Mouse (Mus musculus) MEL (cell line): Measurements from ENCODE around the gene Iba57. TPM values are rescaled to one million over a fixed set of nuclear protein-coding genes. Genes with fewer than 3 reads are reported as not detected.

Source experiments
- DNase-seq: peaks from one replicate; pipeline ENCODE4 v3.0.0; 2011; ENCODE audit warnings: low read depth, low spot score
- H3K27ac ChIP-seq: 2 replicates; pipeline ENCODE4 v1.5.1; 2012; ENCODE audit warnings: low read depth, mild to moderate bottlenecking, control low read depth, low read length, moderate library complexity; ENCODE audit not compliant: control insufficient read depth
- H3K27me3 ChIP-seq, 2 experiments: fragments of 150-350 bp in 1 of 2; sonication (generic) in 1 of 2; 2 replicates each; pipeline ENCODE4 v1.6.1; 2012; ENCODE audit warnings: low read length in 2 of 2, mild to moderate bottlenecking in 2 of 2, improper control_type of control experiment in 1 of 2, moderate library complexity in 1 of 2; ENCODE audit not compliant: insufficient read depth in 2 of 2, control insufficient read depth in 1 of 2
- H3K36me3 ChIP-seq, 2 experiments: 2 replicates each; pipeline ENCODE4 v1.6.1; 2012 to 2014; ENCODE audit warnings: low read length in 2 of 2, improper control_type of control experiment in 1 of 2, inconsistent platforms in 1 of 2, mild to moderate bottlenecking in 1 of 2; ENCODE audit not compliant: insufficient read depth in 2 of 2, control insufficient read depth in 1 of 2
- H3K4me1 ChIP-seq, 2 experiments: fragments of 150-350 bp in 1 of 2; sonication (generic) in 1 of 2; 2 replicates each; pipeline ENCODE4 v1.6.1; 2012; ENCODE audit warnings: low read length in 2 of 2, improper control_type of control experiment in 1 of 2, mild to moderate bottlenecking in 1 of 2; ENCODE audit not compliant: insufficient read depth in 2 of 2, control insufficient read depth in 1 of 2
- H3K4me3 ChIP-seq, 2 experiments: fragments of 150-350 bp in 1 of 2; sonication (generic) in 1 of 2; 2 replicates each; pipeline ENCODE4 v1.5.1; 2012; ENCODE audit warnings: low read depth in 2 of 2, low read length in 2 of 2, mild to moderate bottlenecking in 2 of 2, moderate library complexity in 2 of 2, control low read depth in 1 of 2, improper control_type of control experiment in 1 of 2; ENCODE audit not compliant: control insufficient read depth in 1 of 2, insufficient read depth in 1 of 2
- H3K79me2 ChIP-seq: 2 replicates; pipeline ENCODE4 v1.6.1; 2012; ENCODE audit warnings: mild to moderate bottlenecking, low read length, moderate library complexity; ENCODE audit not compliant: control insufficient read depth, poor library complexity, insufficient read depth
- H3K9ac ChIP-seq: 2 replicates; pipeline ENCODE4 v1.6.1; 2012; ENCODE audit warnings: low read depth, mild to moderate bottlenecking, control low read depth, low read length, moderate library complexity; ENCODE audit not compliant: control insufficient read depth, poor library complexity, severe bottlenecking
- H3K9me3 ChIP-seq: fragments of 150-350 bp; sonication (generic); replicated peaks from 2 replicates; pipeline ENCODE4 v1.6.1; 2012; ENCODE audit warnings: mild to moderate bottlenecking, low read length, improper control_type of control experiment, moderate library complexity; ENCODE audit not compliant: insufficient read depth
- BHLHE40 ChIP-seq: IDR thresholded peaks from 2 replicates; pipeline ENCODE4 v1.6.1; 2012; ENCODE audit warnings: low read depth, mild to moderate bottlenecking, inconsistent platforms, low read length, improper control_type of control experiment, borderline replicate concordance
- EP300 ChIP-seq, 2 experiments: IDR thresholded peaks; 2 replicates each; pipeline ENCODE4 v1.6.1; 2011; ENCODE audit warnings: improper control_type of control experiment in 2 of 2, low read length in 2 of 2, low read depth in 1 of 2, mild to moderate bottlenecking in 1 of 2
- GABPA ChIP-seq: IDR thresholded peaks from 2 replicates; pipeline ENCODE4 v1.6.1; 2012; ENCODE audit warnings: low read depth, mild to moderate bottlenecking, inconsistent platforms, low read length, improper control_type of control experiment, moderate library complexity
- HCFC1 ChIP-seq: IDR thresholded peaks from 2 replicates; pipeline ENCODE4 v1.6.1; 2012; ENCODE audit warnings: low read depth, mild to moderate bottlenecking, inconsistent platforms, low read length, improper control_type of control experiment, moderate library complexity
- JUND ChIP-seq: IDR thresholded peaks from 2 replicates; pipeline ENCODE4 v1.6.1; 2011; ENCODE audit warnings: low read depth, mild to moderate bottlenecking, improper control_type of control experiment, low read length
- MAFK ChIP-seq: IDR thresholded peaks from 2 replicates; pipeline ENCODE4 v1.6.1; 2011; ENCODE audit warnings: low read depth, mild to moderate bottlenecking, low read length, improper control_type of control experiment, borderline replicate concordance
- MAX ChIP-seq: IDR thresholded peaks from 2 replicates; pipeline ENCODE4 v1.6.1; 2011; ENCODE audit warnings: low read length, improper control_type of control experiment
- MAZ ChIP-seq: IDR thresholded peaks from 2 replicates; pipeline ENCODE4 v1.6.1; 2012; ENCODE audit warnings: low read depth, mild to moderate bottlenecking, inconsistent platforms, low read length, improper control_type of control experiment
- MEF2A ChIP-seq: IDR thresholded peaks from 2 replicates; pipeline ENCODE4 v1.6.1; 2014; ENCODE audit warnings: low read depth, mild to moderate bottlenecking, inconsistent platforms, low read length, improper control_type of control experiment; ENCODE audit not compliant: poor library complexity, insufficient replicate concordance, severe bottlenecking; ENCODE audit errors: extremely low read depth
- MYB ChIP-seq: IDR thresholded peaks from 2 replicates; pipeline ENCODE4 v1.6.1; 2011; ENCODE audit warnings: mild to moderate bottlenecking, low read depth, low read length, improper control_type of control experiment
- MYC ChIP-seq: IDR thresholded peaks from 2 replicates; pipeline ENCODE4 v1.6.1; 2011; ENCODE audit warnings: low read depth, mild to moderate bottlenecking, low read length, improper control_type of control experiment, moderate library complexity
- NRF1 ChIP-seq: IDR thresholded peaks from 2 replicates; pipeline ENCODE4 v1.6.1; 2014; ENCODE audit warnings: low read depth, mild to moderate bottlenecking, inconsistent platforms, low read length, improper control_type of control experiment, moderate library complexity; ENCODE audit not compliant: poor library complexity, insufficient read depth, severe bottlenecking
- POLR2AphosphoS2 ChIP-seq: IDR thresholded peaks from 2 replicates; pipeline ENCODE4 v1.6.1; 2011; ENCODE audit warnings: low read length, improper control_type of control experiment
- POLR2AphosphoS5 ChIP-seq: IDR thresholded peaks from 2 replicates; pipeline ENCODE4 v1.6.1; 2012; ENCODE audit warnings: low read depth, borderline replicate concordance, mild to moderate bottlenecking, inconsistent platforms, low read length, moderate library complexity, mixed read lengths
- RAD21 ChIP-seq: IDR thresholded peaks from 2 replicates; pipeline ENCODE4 v1.6.1; 2011; ENCODE audit warnings: mild to moderate bottlenecking, low read depth, low read length, improper control_type of control experiment
- RCOR1 ChIP-seq: IDR thresholded peaks from 2 replicates; pipeline ENCODE4 v1.6.1; 2012; ENCODE audit warnings: low read depth, mild to moderate bottlenecking, inconsistent platforms, low read length, improper control_type of control experiment
- TBP ChIP-seq: IDR thresholded peaks from 2 replicates; pipeline ENCODE4 v1.8.0; 2011; ENCODE audit warnings: low read depth, low read length, improper control_type of control experiment
- ZC3H11A ChIP-seq: IDR thresholded peaks from 2 replicates; pipeline ENCODE4 v1.6.1; 2012; ENCODE audit warnings: low read depth, mild to moderate bottlenecking, inconsistent platforms, low read length, improper control_type of control experiment
- ZNF384 ChIP-seq: IDR thresholded peaks from 2 replicates; pipeline ENCODE4 v1.6.1; 2012; ENCODE audit warnings: low read depth, mild to moderate bottlenecking, inconsistent platforms, low read length, improper control_type of control experiment
- polyA plus RNA-seq, 2 experiments: library from polyadenylated mRNA; stranded (reverse) in 1 of 2; unstranded in 1 of 2; fragments of >175 nt in 1 of 2; fragments of >200 nt in 1 of 2; gene quantifications; 2 replicates each; pipeline versions ENCODE4 v1.2.1 to v1.2.4; 2012; ENCODE audit warnings: low replicate concordance in 2 of 2, low read depth in 1 of 2; ENCODE audit not compliant: insufficient read length in 2 of 2, insufficient read depth in 1 of 2, missing spikeins in 1 of 2
- total RNA-seq: library from RNA; depleted of rRNA; stranded (reverse); fragments of 300-350 nt; gene quantifications from 2 replicates; pipeline ENCODE4 v1.2.3, GENCODE M21; 2012

Iba57 gene
- total and polyA plus RNA-seq, 3 experiments: 14.7 to 18.8 TPM; not detected in 1

DNA sequence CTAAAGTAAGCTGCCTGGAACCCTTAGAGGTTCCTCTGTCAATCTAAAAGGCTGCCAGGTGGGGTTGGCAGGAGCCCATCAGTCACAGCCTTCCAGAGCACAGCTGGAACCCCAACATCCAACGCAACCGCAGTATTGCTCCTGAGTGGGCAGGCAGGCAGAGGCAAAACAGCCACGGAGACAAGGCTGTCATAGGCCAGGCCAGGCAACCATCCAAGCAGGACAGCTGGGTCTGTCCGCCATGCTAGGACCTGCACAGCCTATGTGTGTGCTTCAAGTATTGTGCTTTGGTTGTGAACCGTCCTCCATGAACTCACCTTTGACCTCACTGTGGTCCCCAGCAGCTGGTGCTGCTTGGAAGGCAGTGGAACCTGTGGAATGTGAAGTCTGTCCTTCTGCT is 7.6 kb downstream of the Iba57 start:
- Histone ChIP-seq H3K9me3 (no peaks in the 10 kb centered on the region), H3K36me3 (no peaks in the 10 kb centered on the region), H3K27ac (no peak overlapping the region), H3K9ac (no peak overlapping the region), H3K4me3 (no peak overlapping the region), H3K27me3 (no peaks in the 10 kb centered on the region), H3K79me2 (no peaks in the 10 kb centered on the region), H3K4me1 (peaks cover 0 to under 1% of the 10 kb centered on the region in 2 experiments; a peak in 1 of 4 replicates)
- DNase-seq: no peak
- TF ChIP-seq EP300 (IDR thresholded peaks at IDR 0.05; ENCODE audit: low read depth in 1 of 2, low read length in 2 of 2) (no peak), NRF1 (no peak), GABPA (no peak), ZC3H11A (no peak), POLR2AphosphoS5 (no peak), MAZ (no peak), ZNF384 (no peak), MEF2A (no peak), JUND (no peak), TBP (no peak), HCFC1 (no peak)

DNA sequence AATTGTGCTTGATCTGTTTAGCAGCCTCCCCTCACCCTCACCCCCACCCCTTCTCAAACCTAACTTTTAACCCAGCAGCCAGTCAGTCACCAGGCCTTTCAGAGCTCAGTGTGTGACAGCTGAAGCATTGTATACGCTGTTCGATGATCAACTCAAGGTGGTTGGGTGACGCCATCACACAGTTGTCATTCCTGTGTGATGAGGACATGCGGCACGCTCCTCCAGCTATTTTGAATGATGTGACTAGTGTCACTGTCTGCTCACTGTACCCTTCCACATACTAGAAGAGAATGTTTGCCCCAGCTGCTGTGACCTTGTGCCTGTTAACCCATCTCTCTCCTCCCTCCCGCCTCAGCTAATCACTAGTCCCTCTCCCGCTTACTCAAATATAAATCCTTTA is 9.3 kb downstream of the Iba57 start:
- TF ChIP-seq BHLHE40: no peak
- TF ChIP-seq RCOR1: no peak
- no peak for TF ChIP-seq MYC
- TF ChIP-seq TBP: no peak
- TF ChIP-seq HCFC1: no peak
- TF ChIP-seq POLR2AphosphoS2: no peak
- TF ChIP-seq MAFK: no peak
- TF ChIP-seq MAX: no peak
- no peak for TF ChIP-seq RAD21
- TF ChIP-seq MYB: no peak
- H3K4me3 ChIP-seq: no peak overlapping the region
- H3K9me3 ChIP-seq: no peaks in the 10 kb centered on the region

More for the DNA sequence above, 9.3 kb downstream of the Iba57 start:
- Histone ChIP-seq H3K79me2 (no peaks in the 10 kb centered on the region), H3K9ac (no peak overlapping the region), H3K27me3 (peaks cover 0 to 2% of the 10 kb centered on the region in 2 experiments; a peak in 1 of 4 replicates), H3K4me1 (no peaks in the 10 kb centered on the region), H3K36me3 (no peaks in the 10 kb centered on the region), H3K27ac (no peak overlapping the region)
- DNase-seq: no peak
